Mouse (Mus musculus): ENCODE results near the gene Traip. TPM values are rescaled to one million over a fixed set of nuclear protein-coding genes. Genes with fewer than 3 reads are reported as not detected.

Traip gene
- polyA plus RNA-seq, 1 experiment from 2014 or later = 31.5 TPM

DNA sequence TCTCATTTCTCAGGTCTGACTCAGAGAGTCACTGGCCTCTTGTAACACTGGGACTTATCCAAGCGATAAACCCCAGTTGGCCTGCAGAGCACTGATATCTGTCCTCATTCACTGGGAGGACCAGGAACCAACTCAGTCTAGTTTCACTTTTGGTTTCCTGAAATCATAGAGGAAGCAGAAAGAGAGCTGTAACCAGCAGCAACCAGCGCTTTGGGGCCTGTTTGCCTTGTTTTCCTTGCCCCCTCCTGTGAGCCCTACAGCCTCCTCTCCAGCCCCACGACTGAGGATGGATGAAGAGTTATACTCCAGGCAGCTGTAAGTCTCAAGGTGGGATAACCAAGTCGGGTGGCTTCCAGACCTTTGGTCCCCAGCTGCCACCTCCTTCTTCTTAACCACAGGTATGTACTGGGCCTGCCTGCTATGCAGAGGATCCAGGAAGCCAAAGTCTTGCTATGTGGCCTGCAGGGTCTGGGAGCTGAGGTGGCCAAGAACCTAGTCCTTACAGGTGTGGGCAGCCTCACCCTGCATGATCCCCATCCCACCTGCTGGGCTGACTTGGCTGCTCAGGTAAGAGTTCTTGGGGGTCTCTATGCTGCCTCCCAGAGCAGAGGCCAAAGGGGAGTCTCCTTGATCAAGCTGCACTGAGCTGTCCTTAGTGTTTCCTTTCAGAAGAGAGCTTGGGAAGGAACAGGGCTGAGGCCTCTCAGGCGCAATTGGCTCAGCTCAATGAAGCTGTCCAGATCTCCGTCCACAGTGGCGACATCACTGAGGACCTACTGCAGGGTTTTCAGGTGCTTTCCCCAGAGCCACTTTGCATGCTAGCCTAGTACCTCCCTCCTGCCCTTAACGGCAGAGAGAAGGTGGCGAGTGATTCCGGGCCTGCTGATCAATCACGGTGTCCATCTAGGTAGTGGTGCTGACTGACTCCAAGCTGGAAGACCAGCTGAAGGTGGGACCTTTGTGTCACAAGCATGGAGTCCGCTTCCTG lies 25.8 kb downstream of the Traip start, which contains the start of gene Uba7:
Gene Uba7 (plus strand): TSS at position 107 of the 988 bp plus-strand sequence.
- H3K4me2 ChIP-seq = peak within 1 kb of the TSS; percentile 32
- H3K9ac ChIP-seq = no peak within 1 kb of the TSS
- WGBS = 62% methylated on average over 12 of the region's 12 CpGs
- no peak for ATAC-seq (ENCODE audit: borderline replicate concordance, extremely low read depth, low FRiP score, low TSS enrichment)
- H3K9me3 ChIP-seq = no peaks in the 10 kb centered on the region
- H3K4me1 ChIP-seq = peaks cover 17% of the 10 kb centered on the region
- H3K27me3 ChIP-seq = no peaks in the 10 kb centered on the region
- 0 out of 2 replicates have a peak within 1 kb of the TSS, but pooled peaks have one; percentile 1 for H3K4me3 ChIP-seq
- peak within 1 kb of the TSS; percentile 31; the same call in 1 of the 2 replicates for H3K27ac ChIP-seq
- peaks cover 3% of the 10 kb centered on the region for H3K36me3 ChIP-seq

DNA sequence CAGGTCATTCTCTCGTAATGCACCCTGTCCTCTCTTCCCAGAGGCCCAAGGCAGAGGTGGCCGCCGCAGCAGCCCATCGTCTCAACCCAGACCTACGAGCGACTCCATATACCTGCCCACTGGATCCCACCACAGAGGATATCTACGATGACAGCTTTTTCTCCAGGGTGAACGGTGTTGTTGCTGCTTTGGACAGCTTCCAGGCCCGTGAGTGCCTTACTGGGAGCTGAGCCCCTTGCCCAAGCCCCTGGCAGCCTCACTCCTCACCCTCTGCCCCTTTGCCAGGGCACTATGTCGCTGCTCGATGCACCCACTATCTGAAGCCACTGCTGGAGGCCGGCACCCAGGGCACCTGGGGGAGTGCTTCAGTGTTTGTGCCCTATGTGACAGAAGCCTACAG lies 28.9 kb downstream of the Traip start:
- H3K4me2 ChIP-seq = no peak overlapping the region
- WGBS = 84% methylated on average over 12 of the region's 12 CpGs
- H3K9ac ChIP-seq = no peak overlapping the region
- no peaks in the 10 kb centered on the region for H3K9me3 ChIP-seq
- H3K27me3 ChIP-seq = no peaks in the 10 kb centered on the region
- no peak for ATAC-seq (ENCODE audit: borderline replicate concordance, extremely low read depth, low FRiP score, low TSS enrichment)
- peaks cover 42% of the 10 kb centered on the region for H3K4me1 ChIP-seq
- H3K36me3 ChIP-seq = no peaks in the 10 kb centered on the region
- no peak overlapping the region for H3K4me3 ChIP-seq
- no peak overlapping the region for H3K27ac ChIP-seq

- H3K4me2 ChIP-seq = peak overlapping the region; percentile 88
- peak; percentile 33 for ATAC-seq (ENCODE audit: borderline replicate concordance, extremely low read depth, low FRiP score, low TSS enrichment)
- peak overlapping the region; percentile 40 for H3K9ac ChIP-seq
- H3K9me3 ChIP-seq = no peaks in the 10 kb centered on the region
- H3K4me1 ChIP-seq = peaks cover 54% of the 10 kb centered on the region
- H3K36me3 ChIP-seq = no peaks in the 10 kb centered on the region
- WGBS = 20% methylated on average over 7 of the region's 7 CpGs
- peak overlapping the region; percentile 66 for H3K4me3 ChIP-seq
- H3K27ac ChIP-seq = peak overlapping the region; percentile 100
- no peaks in the 10 kb centered on the region for H3K27me3 ChIP-seq
Observed at GRCm38 (mm10) chr9:107981684-107982605, 32.0 kb downstream of the Traip start.

DNA sequence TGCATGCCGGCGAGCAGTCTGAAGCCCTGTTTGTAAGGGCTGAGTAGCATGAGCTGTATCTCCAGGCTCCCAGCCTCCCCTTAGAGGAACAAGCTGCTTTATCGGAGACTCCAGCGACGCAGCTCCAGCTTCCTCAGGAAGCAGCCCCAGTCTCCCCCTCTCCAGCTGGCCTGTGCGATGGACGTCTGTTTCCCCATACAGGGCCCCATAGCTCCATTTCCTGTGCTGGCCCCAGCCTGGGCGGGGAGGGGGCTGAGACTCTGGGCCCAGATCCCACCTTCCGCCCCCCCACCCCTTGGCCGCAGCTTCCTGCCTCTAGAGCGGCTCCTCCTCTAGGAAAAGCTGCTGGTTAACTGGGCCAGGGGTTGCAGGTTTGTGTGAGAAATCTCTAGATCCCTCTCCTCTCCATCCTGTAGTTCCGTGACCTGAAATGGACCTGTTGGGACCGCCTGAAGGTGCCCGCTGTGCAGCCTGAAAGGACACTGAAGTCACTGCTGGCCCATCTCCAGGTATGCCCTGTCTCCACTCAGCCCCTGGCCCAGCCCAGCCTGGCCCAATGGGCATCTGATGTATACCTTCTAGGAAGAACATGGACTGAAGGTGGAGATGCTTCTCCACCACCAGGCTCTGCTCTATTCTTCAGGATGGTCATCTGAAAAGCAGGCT lies 32.9 kb downstream of the Traip start, which contains the start of gene Gm20661:
Gene Gm20661 (plus strand): TSS at position 378 of the 666 bp plus-strand sequence.
- Histone ChIP-seq H3K4me2 (peak within 1 kb of the TSS; percentile 88), H3K27me3 (no peaks in the 10 kb centered on the region), H3K36me3 (no peaks in the 10 kb centered on the region), H3K9me3 (no peaks in the 10 kb centered on the region), H3K9ac (peak within 1 kb of the TSS; percentile 67), H3K4me3 (peak within 1 kb of the TSS; percentile 66), H3K4me1 (peaks cover 54% of the 10 kb centered on the region), H3K27ac (peak within 1 kb of the TSS; percentile 100)
- ATAC-seq (ENCODE audit: borderline replicate concordance, extremely low read depth, low FRiP score, low TSS enrichment) = peak; percentile 83
- 11% methylated on average over 14 of the region's 14 CpGs for WGBS

DNA sequence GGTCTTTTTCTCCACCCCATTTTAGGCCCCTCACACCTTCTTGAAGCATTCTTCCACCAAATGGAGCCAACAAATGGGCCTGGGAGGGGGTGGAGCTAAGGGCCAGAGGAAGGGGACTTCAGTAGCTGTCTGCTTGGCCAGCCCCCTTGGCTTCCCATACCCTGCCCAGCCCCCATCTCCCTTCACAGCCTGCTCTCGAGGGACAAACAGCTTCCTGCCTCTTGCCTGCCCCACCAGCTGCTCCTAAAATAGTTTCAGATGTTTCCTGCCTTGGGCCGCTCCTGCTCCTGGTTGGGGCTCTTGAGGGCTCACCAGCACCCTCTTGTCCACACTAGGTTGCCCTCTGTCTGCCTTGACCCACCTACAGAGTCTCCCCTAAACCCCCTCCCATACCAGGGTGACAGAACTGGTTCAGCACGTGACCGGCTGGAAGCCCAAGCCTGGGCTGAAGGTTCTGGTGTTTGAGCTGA lies 33.5 kb downstream of the Traip start:
- Histone ChIP-seq H3K27ac (peak overlapping the region; percentile 100), H3K27me3 (no peaks in the 10 kb centered on the region), H3K36me3 (no peaks in the 10 kb centered on the region), H3K9ac (peak overlapping the region; percentile 67), H3K4me3 (peak overlapping the region; percentile 66), H3K4me2 (peak overlapping the region; percentile 88), H3K4me1 (peaks cover 54% of the 10 kb centered on the region), H3K9me3 (no peaks in the 10 kb centered on the region)
- WGBS = 4% methylated on average over 4 of the region's 4 CpGs
- ATAC-seq (ENCODE audit: borderline replicate concordance, extremely low read depth, low FRiP score, low TSS enrichment) = peak; percentile 81

DNA sequence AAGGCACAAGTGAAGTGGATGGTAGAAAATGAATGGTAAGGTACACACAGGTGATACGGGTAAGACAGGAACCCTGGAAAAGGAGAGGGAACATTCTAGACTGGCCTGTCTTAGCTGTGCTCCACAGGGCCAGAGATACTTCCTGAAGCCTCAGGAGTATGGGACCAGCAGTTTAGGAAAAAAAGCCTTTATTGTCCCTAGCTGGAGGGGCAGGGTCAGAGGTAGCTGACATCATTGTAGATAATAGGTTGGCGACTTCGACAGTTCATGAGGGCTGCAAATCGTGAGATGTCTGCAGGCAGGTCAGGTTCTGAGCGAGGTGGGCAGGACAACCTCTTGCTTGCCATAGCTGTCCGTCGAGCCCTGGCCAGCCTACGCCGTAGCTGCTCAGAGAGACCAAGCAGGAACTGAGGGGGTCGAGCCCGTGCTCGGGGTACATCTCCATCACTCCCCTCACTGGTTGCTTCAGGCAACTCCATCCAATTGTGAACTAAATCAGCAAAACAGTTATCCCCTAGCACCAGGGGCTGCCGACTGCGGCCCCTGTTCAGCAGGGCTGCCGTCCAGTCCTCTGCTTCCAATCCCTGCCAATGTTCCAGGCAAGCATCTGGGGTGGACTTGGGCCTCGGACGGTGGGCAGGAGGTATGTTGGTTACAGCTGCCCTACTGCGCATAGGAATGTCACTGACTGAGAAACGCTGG lies 34.3 kb downstream of the Traip start:
- peak overlapping the region; percentile 66 for H3K4me3 ChIP-seq
- peaks cover 54% of the 10 kb centered on the region for H3K4me1 ChIP-seq
- H3K27me3 ChIP-seq = no peaks in the 10 kb centered on the region
- no peaks in the 10 kb centered on the region for H3K9me3 ChIP-seq
- H3K9ac ChIP-seq = peak overlapping the region; percentile 67
- H3K36me3 ChIP-seq = no peaks in the 10 kb centered on the region
- 27% methylated on average over 19 of the region's 19 CpGs for WGBS
- H3K27ac ChIP-seq = peak overlapping the region; percentile 100
- no peak for ATAC-seq (ENCODE audit: borderline replicate concordance, extremely low read depth, low FRiP score, low TSS enrichment)
- H3K4me2 ChIP-seq = peak overlapping the region; percentile 88

- no peaks in the 10 kb centered on the region for H3K27me3 ChIP-seq
- no peaks in the 10 kb centered on the region for H3K9me3 ChIP-seq
- no peak for ATAC-seq (ENCODE audit: borderline replicate concordance, extremely low read depth, low FRiP score, low TSS enrichment)
- no peaks in the 10 kb centered on the region for H3K36me3 ChIP-seq
- H3K4me2 ChIP-seq = peak overlapping the region; percentile 88
- 34% methylated on average over 9 of the region's 9 CpGs for WGBS
- peak overlapping the region; percentile 67 for H3K9ac ChIP-seq
- peak overlapping the region; percentile 100 for H3K27ac ChIP-seq
- peak overlapping the region; percentile 66 for H3K4me3 ChIP-seq
- peaks cover 54% of the 10 kb centered on the region for H3K4me1 ChIP-seq
Observed at GRCm38 (mm10) chr9:107984754-107985055, 34.8 kb downstream of the Traip start.

DNA sequence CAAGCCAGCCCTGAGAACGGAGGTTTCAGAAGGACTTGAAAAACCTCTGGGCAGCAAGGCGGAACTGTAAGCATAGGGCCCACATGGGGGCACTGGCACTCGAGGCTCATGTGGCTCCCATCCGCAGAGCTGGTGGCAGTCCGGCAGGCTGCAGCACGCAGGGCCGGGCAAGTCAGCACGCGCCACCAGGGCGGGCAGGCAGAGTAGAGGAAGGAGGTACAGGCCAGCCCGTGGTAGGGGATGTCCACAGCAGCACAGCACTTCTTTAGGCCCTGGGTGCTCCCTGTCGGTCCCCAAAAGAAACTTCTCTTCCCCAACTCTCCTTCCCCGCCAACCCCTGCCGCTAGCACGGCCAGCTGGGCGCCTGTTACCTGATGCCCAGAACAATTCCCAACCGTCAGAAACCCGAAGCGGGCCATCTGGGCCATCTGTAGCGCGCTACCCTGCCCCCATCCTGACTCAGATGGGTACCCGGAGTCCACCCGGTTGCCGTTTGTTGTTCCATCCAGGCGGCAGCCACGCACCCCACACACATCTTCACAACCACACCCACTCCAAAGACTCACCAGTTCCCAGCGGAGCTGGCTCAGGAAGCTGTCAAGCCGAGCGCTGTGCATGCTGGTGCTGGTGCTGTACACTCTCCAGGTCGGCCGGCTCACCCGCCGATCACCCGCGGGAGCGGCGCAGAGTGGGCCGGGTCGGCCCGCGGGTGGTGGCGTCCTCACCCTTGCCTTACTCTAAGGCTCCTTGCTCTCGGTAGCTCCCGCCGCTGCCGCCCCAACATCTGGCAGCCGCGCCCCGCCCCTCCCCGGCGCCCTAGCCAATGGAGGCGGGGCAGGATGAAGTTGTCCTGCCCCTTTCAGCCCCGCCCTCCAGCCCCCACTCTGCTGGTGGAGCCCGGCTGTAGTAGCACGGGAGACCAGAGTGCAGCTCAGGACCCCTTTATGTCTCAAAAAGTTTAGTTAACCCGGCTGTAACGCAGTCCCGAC lies 35.5 kb downstream of the Traip start, which contains the start of gene Inka1:
Gene Inka1 (minus strand): TSS at position 749 of the 989 bp plus-strand sequence.
- H3K27ac ChIP-seq = peak within 1 kb of the TSS; percentile 100
- peaks cover 52% of the 10 kb centered on the region for H3K4me1 ChIP-seq
- no peaks in the 10 kb centered on the region for H3K27me3 ChIP-seq
- peak within 1 kb of the TSS; percentile 88 for H3K4me2 ChIP-seq
- H3K9ac ChIP-seq = peak within 1 kb of the TSS; percentile 67
- peak; percentile 65 for ATAC-seq (ENCODE audit: borderline replicate concordance, extremely low read depth, low FRiP score, low TSS enrichment)
- no peaks in the 10 kb centered on the region for H3K9me3 ChIP-seq
- peak within 1 kb of the TSS; percentile 66 for H3K4me3 ChIP-seq
- WGBS = under 1% methylated on average over 58 of the region's 58 CpGs
- H3K36me3 ChIP-seq = no peaks in the 10 kb centered on the region

GRCm38 (mm10) chr9:107986376-107986775 lies 36.4 kb downstream of the Traip start:
- peak; percentile 27; the same call in 1 of the 2 replicates for ATAC-seq (ENCODE audit: borderline replicate concordance, extremely low read depth, low FRiP score, low TSS enrichment)
- Histone ChIP-seq H3K4me1 (peaks cover 43% of the 10 kb centered on the region), H3K4me3 (peak overlapping the region; percentile 66)

GRCm38 (mm10) chr9:107987950-107988349 lies 38.0 kb downstream of the Traip start:
- H3K4me2 ChIP-seq = no peak overlapping the region
- H3K4me1 ChIP-seq = peaks cover 27% of the 10 kb centered on the region
- no peak overlapping the region for H3K9ac ChIP-seq
- WGBS = 66% methylated on average over 3 of the region's 3 CpGs
- no peak overlapping the region for H3K27ac ChIP-seq
- H3K36me3 ChIP-seq = no peaks in the 10 kb centered on the region
- no peak for ATAC-seq (ENCODE audit: borderline replicate concordance, extremely low read depth, low FRiP score, low TSS enrichment)
- no peaks in the 10 kb centered on the region for H3K27me3 ChIP-seq
- H3K4me3 ChIP-seq = no peak overlapping the region
- H3K9me3 ChIP-seq = no peaks in the 10 kb centered on the region

More at GRCm38 (mm10) chr9:107986376-107986775, 36.4 kb downstream of the Traip start:
- H3K27me3 ChIP-seq = no peaks in the 10 kb centered on the region
- peak overlapping the region; percentile 100 for H3K27ac ChIP-seq
- peak overlapping the region; percentile 67; the same call in 1 of the 2 replicates for H3K9ac ChIP-seq
- peak overlapping the region; percentile 88 for H3K4me2 ChIP-seq
- 2% methylated on average over 18 of the region's 18 CpGs for WGBS
- H3K9me3 ChIP-seq = no peaks in the 10 kb centered on the region
- no peaks in the 10 kb centered on the region for H3K36me3 ChIP-seq

All from lung, embryonic 15.5 days (tissue).